Mouse (Mus musculus): ENCODE data around the gene Olfr273. TPM values are rescaled to one million over a fixed set of nuclear protein-coding genes. Genes with fewer than 3 reads are reported as not detected.
"Not testable (repeated sequence)": the region's sequence is repeated elsewhere in the genome, so short reads cannot be mapped to it uniquely, and the experiment has no call there.

Gene Olfr273
- polyA plus RNA-seq (2017; shearing (Covaris generic)) = not detected

DNA sequence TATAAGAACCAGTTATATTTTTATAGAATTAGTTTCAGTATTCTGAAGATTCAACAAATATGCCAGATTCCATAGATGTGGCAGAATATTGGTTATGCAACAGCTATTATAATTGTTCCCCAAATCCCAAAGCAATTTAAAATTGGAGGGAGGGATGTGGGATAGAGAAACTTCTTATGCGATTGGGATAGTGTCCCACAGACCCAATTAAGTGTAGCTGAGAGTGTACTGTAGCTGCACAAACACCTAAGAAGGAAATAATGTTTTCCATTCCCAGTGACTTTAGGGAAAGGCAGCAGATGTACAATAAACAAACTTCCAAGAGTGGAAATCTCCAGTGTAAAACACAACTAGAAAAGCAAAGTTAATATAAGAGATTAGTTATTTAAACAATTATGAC is at the start of gene Olfr273:
TSS of gene Olfr273 (minus strand) at position 101 of the 400 bp plus-strand sequence.
- ATAC-seq = no peak

DNA sequence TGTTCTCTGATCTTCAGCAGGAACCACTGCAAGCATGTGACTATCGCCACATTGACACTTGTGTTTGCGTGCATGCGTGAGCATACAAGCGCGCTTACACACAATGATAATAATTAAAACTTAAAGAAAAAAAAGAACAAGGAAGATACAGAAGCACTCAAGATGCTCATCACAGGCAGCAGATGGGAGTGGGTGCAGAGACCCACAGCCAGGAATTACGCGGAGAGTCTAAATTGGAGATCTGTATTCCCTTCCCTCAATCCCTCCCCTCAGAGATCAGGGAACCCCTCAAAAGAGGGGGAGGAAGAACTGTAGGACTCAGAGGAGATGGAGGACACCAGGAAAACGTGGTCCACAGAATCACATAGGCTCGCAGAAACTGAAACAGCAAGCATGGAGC is 5.1 kb upstream of the Olfr273 start:
- no peak for ATAC-seq

DNA sequence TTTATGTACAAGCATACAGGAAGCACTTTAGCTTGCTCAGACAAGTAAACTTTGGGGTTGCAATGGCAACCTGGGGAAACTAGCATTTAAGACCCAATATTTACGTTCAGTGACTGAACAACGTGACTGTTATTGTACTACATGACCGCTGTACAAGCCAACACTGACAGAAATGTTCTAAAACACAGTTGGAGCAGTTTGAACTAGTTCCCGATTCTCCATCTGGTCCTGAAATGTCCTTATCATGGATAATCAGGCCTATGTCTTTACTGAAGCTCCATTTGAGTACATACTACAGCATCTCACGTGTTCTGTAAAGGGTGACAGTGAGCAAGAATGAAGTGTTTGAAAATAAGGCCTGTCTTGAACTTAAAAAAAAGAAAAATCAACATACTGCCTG is 9.4 kb downstream of the Olfr273 start:
- ATAC-seq = no peak

DNA sequence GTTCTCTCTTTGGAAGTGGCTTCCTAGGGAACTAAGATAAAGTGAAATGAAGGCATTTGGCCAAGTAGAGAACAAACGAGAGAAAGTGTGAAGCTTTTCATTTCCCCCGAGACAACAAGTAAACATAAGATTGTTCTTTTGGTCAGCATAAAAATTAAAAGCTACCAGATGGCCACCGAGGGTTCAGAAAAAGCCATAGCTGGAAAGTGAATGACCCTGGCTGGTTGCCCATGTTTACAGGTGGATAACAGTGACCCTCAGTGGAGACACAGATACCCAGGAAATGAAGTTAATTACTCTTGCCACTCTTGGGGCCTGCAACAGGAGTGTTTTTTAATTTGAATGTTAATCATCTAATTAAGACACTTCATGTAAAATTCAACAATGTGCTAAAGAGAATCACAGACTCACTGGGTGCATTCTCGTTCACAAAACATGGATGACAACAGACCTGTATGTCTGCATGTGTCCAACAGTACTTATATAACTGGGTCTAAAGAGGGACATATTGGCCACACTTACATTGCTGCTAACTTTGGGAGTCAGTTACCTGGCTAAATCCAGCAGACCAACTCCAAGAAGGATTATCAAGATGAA is 9.9 kb downstream of the Olfr273 start:
- no peak for ATAC-seq

DNA sequence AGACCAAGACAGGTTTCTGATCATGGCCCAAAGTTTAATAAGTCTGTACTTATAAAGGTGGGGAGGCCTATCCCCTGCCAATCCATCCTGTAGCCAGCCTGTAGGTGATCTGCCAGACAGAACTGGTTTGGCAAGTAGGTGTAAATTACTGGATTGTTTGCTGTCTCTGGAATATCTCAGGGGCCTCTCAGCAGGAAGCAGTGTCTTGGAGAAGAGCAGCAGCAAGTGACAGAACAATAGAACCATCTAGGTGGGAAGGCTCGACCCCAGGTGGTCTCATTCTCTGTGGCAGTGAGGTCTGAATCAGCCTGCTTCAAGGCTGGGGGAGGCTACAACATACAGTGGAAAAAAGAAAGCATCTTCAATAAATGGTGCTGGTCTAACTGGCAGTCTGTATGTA is 13.6 kb downstream of the Olfr273 start:
- ATAC-seq = not testable (repeated sequence)

DNA sequence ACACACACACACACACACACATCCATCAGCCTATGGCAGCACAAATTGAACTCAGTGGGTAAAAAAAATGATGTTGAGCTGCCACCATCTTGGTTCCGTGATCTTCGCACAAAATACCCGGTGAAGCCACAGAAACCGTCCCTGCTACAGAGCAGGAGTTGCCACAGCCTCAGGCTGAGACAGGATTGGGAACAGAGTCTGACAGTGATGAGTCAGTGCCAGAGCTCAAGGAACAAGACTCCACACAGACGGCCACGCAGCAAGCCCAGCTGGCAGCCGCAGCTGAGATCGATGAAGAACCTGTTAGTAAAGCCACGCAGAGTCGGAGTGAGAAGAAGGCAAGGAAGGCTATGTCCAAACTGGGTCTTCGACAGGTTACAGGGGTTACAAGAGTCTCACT is 37.7 kb downstream of the Olfr273 start:
- no peak for ATAC-seq

DNA sequence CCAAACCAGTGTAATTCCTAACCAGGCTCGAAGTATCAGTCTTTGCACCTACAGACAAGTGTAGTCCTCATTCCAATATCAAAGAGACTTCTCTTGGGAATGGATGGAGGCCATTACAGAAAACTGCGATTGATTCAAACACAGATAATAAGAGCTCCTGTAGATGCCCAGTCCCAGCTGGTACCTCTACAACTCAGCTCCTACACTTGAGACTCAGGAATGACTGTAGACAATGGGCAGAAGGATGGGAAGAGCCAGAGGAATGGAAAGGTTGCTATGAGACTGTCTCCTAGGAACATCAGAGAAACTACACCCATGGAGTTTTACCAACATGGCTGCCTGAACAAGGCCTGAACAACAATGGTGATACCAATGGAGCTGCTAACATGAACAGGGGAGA is 44.7 kb downstream of the Olfr273 start, which contains the start of gene Olfr275:
TSS of gene Olfr275 (plus strand) at position 301 of the 400 bp plus-strand sequence.
- ATAC-seq = no peak

DNA sequence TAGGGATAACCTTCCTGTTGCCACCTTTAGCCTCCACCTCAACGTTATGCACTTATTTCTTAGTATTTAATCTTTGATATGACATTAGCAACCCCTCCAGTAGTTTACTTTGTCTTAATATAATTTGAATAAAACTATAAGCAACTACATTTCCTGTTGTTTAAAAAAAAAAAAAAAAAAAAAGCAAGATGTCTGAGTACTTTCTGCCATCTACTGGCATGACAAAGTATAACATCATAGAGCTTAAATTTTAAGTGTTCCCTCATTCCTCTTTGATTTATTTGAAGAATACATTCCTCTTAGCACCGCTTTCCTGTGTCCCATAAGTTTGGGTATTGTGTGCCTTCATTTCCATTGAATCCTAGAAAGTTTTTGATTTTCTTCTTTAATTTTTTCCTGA is 47.2 kb downstream of the Olfr273 start:
- no peak for ATAC-seq

Other genes starting within 250 kb of the Olfr273 start
- not detected for gene Olfr275, start 44.6 kb downstream of the Olfr273 start, polyA plus RNA-seq (2017; shearing (Covaris generic))
- gene Olfr272, start 59.9 kb upstream of the Olfr273 start, polyA plus RNA-seq (2017; shearing (Covaris generic)) = not detected
- gene Olfr270, start 105.3 kb upstream of the Olfr273 start, polyA plus RNA-seq (2017; shearing (Covaris generic)) = not detected
- under 1 TPM in 1 of 2 experiments, not detected in 1; 0.20 TPM for gene Nipsnap3a, start 130.0 kb upstream of the Olfr273 start, polyA plus RNA-seq (2017; shearing (Covaris generic))
- gene Nipsnap3b, start 152.6 kb upstream of the Olfr273 start, polyA plus RNA-seq (2017; shearing (Covaris generic)) = 10 to 100 TPM; 72.0 to 87.5 TPM

Data from CD4-positive, CD25-positive, alpha-beta regulatory T cell, adult 4 months (primary cell).